Mouse (Mus musculus) c-Kit-negative CD71-positive TER-119-positive erythroid progenitor cells, embryonic 14.5 days (primary cell): ENCODE data around the gene Hoxb8.

ENCODE experiments used
- DNase-seq: peaks from one replicate; pipeline ENCODE4 v3.0.0-alpha.2; 2013; ENCODE audit warnings: low read depth, low spot score

Gene Hoxb8

GRCm38 (mm10) chr11:96313806-96314428 lies 32.2 kb downstream of the Hoxb8 start:
- DNase-seq, result no peak

DNA sequence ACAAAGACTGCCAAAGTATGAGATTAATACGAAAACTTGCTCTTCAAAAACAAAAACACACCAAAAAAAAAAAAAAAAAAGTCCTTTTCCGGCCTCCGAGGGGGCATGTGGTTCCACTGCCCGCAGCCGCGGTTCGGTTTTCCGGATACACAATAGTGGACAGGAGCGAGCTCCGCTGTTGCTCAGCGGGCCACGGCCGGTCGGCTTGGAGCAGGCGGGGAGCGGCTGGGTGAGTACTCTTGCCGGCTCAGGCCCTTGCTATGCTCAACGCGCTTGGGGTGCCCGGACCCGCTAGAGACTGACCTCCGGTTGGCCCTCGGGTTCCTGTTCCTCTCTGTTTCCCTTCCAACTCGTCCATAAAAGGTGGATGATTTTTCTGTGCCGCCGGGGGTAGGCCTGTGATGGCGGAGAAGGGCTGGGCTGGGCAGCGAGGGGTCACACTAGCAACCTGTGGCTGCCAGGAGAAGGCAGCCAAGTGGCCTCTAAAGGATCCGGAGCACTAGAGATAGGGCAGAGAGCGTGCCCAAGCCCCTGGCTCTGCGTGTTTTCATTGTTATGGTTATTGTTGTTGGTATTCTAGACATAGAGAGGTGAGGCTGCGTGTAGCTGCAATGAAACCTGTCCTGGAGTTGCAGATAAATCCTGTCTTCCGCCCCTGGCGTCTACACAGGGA lies 33.1 kb downstream of the Hoxb8 start:
- no peak for DNase-seq

DNA sequence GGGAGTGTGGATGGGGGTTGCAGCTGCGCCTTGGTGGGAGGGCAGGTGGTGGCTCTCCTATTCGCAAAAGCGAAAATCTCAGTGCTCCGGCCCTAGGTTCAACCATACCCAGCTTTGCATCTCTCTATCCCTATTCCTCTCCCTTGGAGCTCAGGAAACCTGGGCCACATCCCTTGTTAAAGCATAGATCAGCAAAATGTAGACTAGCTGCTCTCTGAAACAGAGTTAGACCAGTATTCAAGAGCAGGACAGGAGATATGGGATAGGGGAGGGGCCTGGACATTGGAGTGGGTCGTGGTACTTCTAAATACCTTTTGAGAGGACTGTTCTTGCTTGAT lies 33.6 kb downstream of the Hoxb8 start:
- no peak for DNase-seq

GRCm38 (mm10) chr11:96316696-96317607 lies 35.2 kb downstream of the Hoxb8 start:
- DNase-seq, result no peak

DNA sequence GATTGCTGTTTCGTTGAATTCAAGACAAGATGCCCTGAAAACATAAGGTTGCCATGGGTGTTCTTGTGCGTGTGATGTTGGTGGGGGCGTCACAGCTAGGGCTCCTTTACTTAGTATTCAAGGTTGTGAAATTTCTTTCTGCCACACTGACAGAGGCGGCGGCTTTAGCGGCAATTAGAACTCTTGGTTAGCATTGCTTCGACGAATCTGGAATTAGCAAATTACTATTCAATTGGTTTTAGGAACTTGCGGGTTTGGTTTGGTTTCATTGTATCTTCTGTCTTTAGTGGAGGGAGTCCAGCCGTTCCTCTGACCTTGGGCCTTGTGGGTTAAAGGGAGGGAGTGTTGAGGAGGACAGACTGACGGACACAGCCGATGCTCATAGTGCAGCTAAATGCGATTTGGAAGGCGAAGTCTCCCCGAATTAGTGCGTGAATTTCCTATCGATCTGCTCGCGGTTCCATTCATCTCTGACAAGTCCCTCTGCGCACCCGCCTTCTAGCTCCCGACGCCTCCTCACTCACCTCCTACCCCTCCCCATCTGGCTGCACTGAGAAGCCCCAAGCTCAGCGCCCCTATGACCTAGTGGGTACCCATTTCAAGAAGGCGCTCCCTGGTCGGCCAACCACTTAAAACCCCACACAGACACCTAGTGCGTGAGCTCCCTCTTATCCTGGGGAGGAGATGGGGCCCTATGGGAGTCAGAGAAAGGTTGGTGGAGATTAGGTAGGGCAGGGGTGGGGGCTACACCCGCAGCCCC lies 36.1 kb downstream of the Hoxb8 start, which contains the start of gene Hoxb4:
Gene Hoxb4 (plus strand): TSS at position 660 of the 760 bp plus-strand sequence.
- DNase-seq, result no peak

GRCm38 (mm10) chr11:96318368-96319070 lies 36.8 kb downstream of the Hoxb8 start:
- no peak for DNase-seq

GRCm38 (mm10) chr11:96319071-96319902 lies 37.6 kb downstream of the Hoxb8 start:
- no peak for DNase-seq

DNA sequence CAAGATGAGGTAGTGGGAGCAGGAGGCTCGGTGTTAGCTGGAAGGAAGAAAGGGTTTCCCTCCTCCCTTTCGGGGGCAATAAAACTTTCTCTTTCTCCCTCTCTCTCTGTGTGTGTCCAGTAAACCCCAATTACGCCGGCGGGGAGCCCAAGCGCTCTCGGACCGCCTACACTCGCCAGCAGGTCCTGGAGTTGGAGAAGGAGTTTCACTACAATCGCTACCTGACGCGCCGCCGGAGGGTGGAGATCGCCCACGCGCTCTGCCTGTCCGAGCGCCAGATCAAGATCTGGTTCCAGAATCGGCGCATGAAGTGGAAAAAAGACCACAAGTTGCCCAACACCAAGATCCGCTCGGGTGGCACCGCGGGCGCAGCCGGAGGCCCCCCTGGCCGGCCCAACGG lies 38.2 kb downstream of the Hoxb8 start:
- no peak for DNase-seq

DNA sequence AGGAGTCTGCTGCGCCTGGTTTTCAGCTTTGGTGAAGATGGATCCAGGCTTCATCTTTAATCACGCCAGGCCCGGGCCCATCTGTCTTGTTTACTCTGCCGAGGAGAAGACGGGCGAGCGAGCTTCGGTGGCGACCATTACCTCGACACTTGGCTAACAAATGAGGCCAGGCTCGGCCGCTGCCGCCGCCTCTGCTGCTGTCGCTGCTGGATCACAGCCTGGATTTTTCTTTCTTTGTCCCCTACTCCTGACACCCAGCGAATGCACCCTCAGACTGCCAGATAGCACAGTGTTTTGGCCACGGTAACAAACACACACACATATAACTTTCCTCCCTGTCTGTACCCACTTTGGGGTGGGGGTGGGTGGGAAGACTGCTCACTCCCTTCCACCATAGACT lies 39.0 kb downstream of the Hoxb8 start:
- DNase-seq, result no peak

GRCm38 (mm10) chr11:96321846-96322245 lies 40.1 kb downstream of the Hoxb8 start:
- DNase-seq, result no peak

GRCm38 (mm10) chr11:96322738-96323137 lies 41.0 kb downstream of the Hoxb8 start:
- DNase-seq, result no peak

GRCm38 (mm10) chr11:96323154-96323553 lies 41.4 kb downstream of the Hoxb8 start, which contains the start of gene Hoxb3:
Hoxb3 (plus strand) TSS chr11:96323326.
- no peak for DNase-seq

GRCm38 (mm10) chr11:96324125-96324524 lies 42.4 kb downstream of the Hoxb8 start:
- DNase-seq, result no peak

GRCm38 (mm10) chr11:96324965-96325364 lies 43.3 kb downstream of the Hoxb8 start:
- no peak for DNase-seq

DNA sequence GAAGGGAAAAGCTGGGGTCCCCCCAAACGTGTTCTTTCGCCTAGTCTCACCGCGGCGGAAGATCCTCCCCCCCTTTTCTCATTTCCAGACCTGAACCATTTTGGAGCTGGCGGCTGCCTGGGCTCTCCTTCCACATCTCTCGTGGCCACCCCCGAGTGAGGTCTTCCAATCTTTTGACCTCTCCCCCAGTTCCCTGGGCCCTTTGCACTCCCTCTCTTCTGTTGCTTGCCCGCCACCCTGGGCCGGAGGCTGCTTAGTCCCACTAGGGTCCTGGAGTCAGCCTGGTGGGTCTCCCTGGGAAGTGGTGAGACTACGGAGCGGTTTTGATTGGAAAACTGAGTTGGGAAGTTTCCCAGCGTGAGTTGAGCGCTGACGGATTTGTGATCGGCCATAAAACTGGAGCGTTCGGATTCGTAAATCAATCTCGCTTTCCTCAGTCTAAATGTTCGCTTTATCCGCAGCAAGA lies 44.1 kb downstream of the Hoxb8 start:
- no peak for DNase-seq

GRCm38 (mm10) chr11:96326705-96327104 lies 45.0 kb downstream of the Hoxb8 start:
- DNase-seq, result no peak

DNA sequence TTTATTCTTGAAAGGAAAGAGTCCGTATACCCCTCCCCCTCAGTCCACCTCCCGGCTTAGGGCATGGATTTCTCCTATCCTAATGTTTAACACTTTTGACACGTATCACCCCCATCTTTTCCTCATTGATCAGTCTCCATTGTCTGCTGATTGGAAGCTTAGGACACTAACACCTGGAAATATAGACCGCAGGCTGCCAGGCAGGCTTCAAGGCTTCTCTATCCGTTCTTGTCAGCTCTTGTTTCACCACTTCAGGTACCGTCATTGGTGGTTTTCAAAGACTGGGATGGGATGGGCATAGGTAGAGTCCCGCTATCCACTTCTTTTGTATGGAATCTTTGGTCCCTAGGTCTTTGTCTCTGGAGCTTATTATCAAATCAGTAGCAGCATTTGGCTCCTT lies 45.4 kb downstream of the Hoxb8 start:
- DNase-seq, result no peak

GRCm38 (mm10) chr11:96327750-96328149 lies 46.0 kb downstream of the Hoxb8 start:
- DNase-seq, result no peak

DNA sequence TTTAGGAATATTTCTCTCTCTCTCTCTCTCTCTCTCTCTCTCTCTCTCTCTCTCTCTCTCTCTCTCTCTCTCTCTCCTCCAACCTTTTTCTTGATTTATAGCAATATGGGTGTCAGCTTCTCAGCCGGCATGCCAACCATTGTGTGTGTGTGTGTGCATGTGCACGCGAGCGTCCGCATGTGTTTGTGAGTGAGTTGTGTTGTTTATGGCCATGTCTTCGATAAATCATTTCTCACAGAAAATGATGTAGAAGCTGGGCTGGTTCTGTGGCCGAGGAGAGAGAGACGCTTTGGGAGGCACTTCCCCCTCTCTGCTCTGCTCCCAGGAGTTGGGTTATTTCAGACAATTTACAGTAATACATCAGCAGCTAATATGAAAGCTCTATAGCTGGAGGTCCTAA lies 46.9 kb downstream of the Hoxb8 start:
- no peak for DNase-seq

DNA sequence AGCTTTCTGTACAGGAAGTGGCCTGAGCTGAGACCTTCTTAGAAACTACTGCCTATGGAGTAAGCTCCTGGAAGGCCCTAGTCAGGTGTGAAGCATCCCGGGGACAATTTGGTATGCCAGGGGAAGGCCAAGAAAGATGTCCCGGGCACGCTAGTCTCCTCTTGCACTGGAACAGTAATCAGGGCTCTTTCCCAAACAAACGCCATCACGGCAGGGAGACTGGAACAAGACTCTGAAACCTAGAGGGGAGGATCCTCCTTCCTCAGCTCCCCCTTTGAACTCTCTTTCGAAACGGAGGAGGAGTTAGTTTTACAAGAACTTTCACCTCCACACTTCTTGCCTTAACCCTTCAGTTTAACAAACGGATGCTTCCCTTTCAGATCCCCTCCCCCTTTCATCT lies 50.4 kb downstream of the Hoxb8 start:
- DNase-seq, result no peak
